Mouse (Mus musculus) heart, embryonic 15.5 days (tissue): ENCODE results near the gene Eno3. TPM values are rescaled to one million over a fixed set of nuclear protein-coding genes. Genes with fewer than 3 reads are reported as not detected.

Experiments used
- ATAC-seq: fragments of 200-750 bp; cut with Nextera tagmentation; replicated peaks from 2 replicates; pipeline ENCODE4 v1.8.0; 2017; ENCODE audit warnings: low read depth, moderate TSS enrichment; ENCODE audit not compliant: insufficient number of reproducible peaks, insufficient read depth, low FRiP score
- H3K27ac ChIP-seq: fragments of 300-500 bp; sonication (generic); 2 replicates; pipeline ENCODE4 v1.5.1; 2015; ENCODE audit warnings: mild to moderate bottlenecking, inconsistent platforms
- H3K27me3 ChIP-seq: fragments of 300-500 bp; sonication (generic); 2 replicates; pipeline ENCODE4 v1.6.1; 2015; ENCODE audit warnings: inconsistent platforms
- H3K36me3 ChIP-seq: fragments of 300-500 bp; sonication (generic); 2 replicates; pipeline ENCODE4 v1.6.1; 2015; ENCODE audit warnings: mild to moderate bottlenecking, inconsistent platforms
- H3K4me1 ChIP-seq: fragments of 300-500 bp; sonication (generic); replicated peaks from 2 replicates; pipeline ENCODE4 v1.6.1; 2015; ENCODE audit warnings: inconsistent platforms
- H3K4me2 ChIP-seq: fragments of 300-500 bp; sonication (generic); 2 replicates; pipeline ENCODE4 v1.6.1; 2015; ENCODE audit warnings: inconsistent platforms, mild to moderate bottlenecking, moderate library complexity
- H3K4me3 ChIP-seq: fragments of 300-500 bp; sonication (generic); 2 replicates; pipeline ENCODE4 v1.5.1; 2015; ENCODE audit warnings: mild to moderate bottlenecking, inconsistent platforms
- H3K9ac ChIP-seq: fragments of 300-500 bp; sonication (generic); 2 replicates; pipeline ENCODE4 v1.6.1; 2015; ENCODE audit warnings: mild to moderate bottlenecking, inconsistent platforms
- H3K9me3 ChIP-seq: fragments of 300-500 bp; sonication (generic); replicated peaks from 2 replicates; pipeline ENCODE4 v1.6.1; 2016; ENCODE audit warnings: inconsistent platforms
- WGBS: fragments of 180-500 bp; shearing (Covaris S2); methylation state at CpG from one replicate; pipeline ENCODE4 v1.1.7; 2015; ENCODE audit warnings: mixed read lengths; 5-methylcytosine and 5-hydroxymethylcytosine counted together
- polyA plus RNA-seq: library from polyadenylated mRNA; unstranded; fragments of >200 nt; fragmentation: Nextera tagmentation; extraction: Ambion mirVana; gene quantifications from 2 replicates; pipeline ENCODE4 v1.2.1, GENCODE M21; 2015

Gene Eno3
- polyA plus RNA-seq = 389 and 492 TPM in 2 replicates

- peaks cover 25% of the 10 kb centered on the region for H3K36me3 ChIP-seq
- WGBS = 12% methylated on average over 3 of the region's 3 CpGs
- peak within 1 kb of the TSS; percentile 98 for H3K4me3 ChIP-seq
- H3K9ac ChIP-seq = peak within 1 kb of the TSS; percentile 100
- H3K27ac ChIP-seq = peak within 1 kb of the TSS; percentile 99
- H3K4me2 ChIP-seq = peak within 1 kb of the TSS; percentile 93
- H3K9me3 ChIP-seq = no peaks in the 10 kb centered on the region
- peak; percentile 48 for ATAC-seq
- H3K4me1 ChIP-seq = peaks cover 63% of the 10 kb centered on the region
- H3K27me3 ChIP-seq = no peaks in the 10 kb centered on the region
Measured at GRCm38 (mm10) chr11:70656964-70657363, at the start of gene Eno3. Eno3 (plus strand) TSS chr11:70657202.

GRCm38 (mm10) chr11:70607611-70608010 is 49.4 kb upstream of the Eno3 start:
- no peaks in the 10 kb centered on the region for H3K4me1 ChIP-seq
- no peak for ATAC-seq
- H3K4me2 ChIP-seq = no peak overlapping the region
- H3K27me3 ChIP-seq = no peaks in the 10 kb centered on the region
- H3K9ac ChIP-seq = no peak overlapping the region
- H3K4me3 ChIP-seq = no peak overlapping the region
- WGBS = 91% methylated on average over 9 of the region's 9 CpGs
- H3K36me3 ChIP-seq = peaks cover 76% of the 10 kb centered on the region
- H3K9me3 ChIP-seq = no peaks in the 10 kb centered on the region
- H3K27ac ChIP-seq = no peak overlapping the region

GRCm38 (mm10) chr11:70608381-70609066 is 48.5 kb upstream of the Eno3 start:
- no peak overlapping the region for H3K9ac ChIP-seq
- peaks cover 75% of the 10 kb centered on the region for H3K36me3 ChIP-seq
- no peaks in the 10 kb centered on the region for H3K4me1 ChIP-seq
- H3K27ac ChIP-seq = no peak overlapping the region
- no peak overlapping the region for H3K4me2 ChIP-seq
- ATAC-seq = 0 out of 2 replicates have a peak, but pooled peaks have one; percentile 6
- H3K27me3 ChIP-seq = no peaks in the 10 kb centered on the region
- H3K4me3 ChIP-seq = no peak overlapping the region
- WGBS = 85% methylated on average over 26 of the region's 26 CpGs
- H3K9me3 ChIP-seq = no peaks in the 10 kb centered on the region

GRCm38 (mm10) chr11:70610752-70611151 is 46.2 kb upstream of the Eno3 start:
- Histone ChIP-seq H3K27me3 (no peaks in the 10 kb centered on the region), H3K4me1 (peaks cover 15% of the 10 kb centered on the region), H3K4me3 (no peak overlapping the region), H3K9me3 (no peaks in the 10 kb centered on the region), H3K27ac (no peak overlapping the region), H3K36me3 (peaks cover 69% of the 10 kb centered on the region), H3K4me2 (no peak overlapping the region), H3K9ac (no peak overlapping the region)
- 89% methylated on average over 4 of the region's 4 CpGs for WGBS
- ATAC-seq = no peak

GRCm38 (mm10) chr11:70612505-70612904 is 44.5 kb upstream of the Eno3 start:
- no peak overlapping the region for H3K4me3 ChIP-seq
- no peak overlapping the region for H3K9ac ChIP-seq
- peaks cover 55% of the 10 kb centered on the region for H3K36me3 ChIP-seq
- H3K4me1 ChIP-seq = peaks cover 16% of the 10 kb centered on the region
- no peaks in the 10 kb centered on the region for H3K9me3 ChIP-seq
- H3K27ac ChIP-seq = no peak overlapping the region
- peaks cover 6% of the 10 kb centered on the region for H3K27me3 ChIP-seq
- WGBS = 71% methylated on average over 7 of the region's 7 CpGs
- H3K4me2 ChIP-seq = no peak overlapping the region
- ATAC-seq = no peak

- H3K9ac ChIP-seq = peak overlapping the region; percentile 54
- peaks cover 30% of the 10 kb centered on the region for H3K36me3 ChIP-seq
- peak overlapping the region; percentile 91 for H3K4me2 ChIP-seq
- peak overlapping the region; percentile 71 for H3K27ac ChIP-seq
- peaks cover 6% of the 10 kb centered on the region for H3K27me3 ChIP-seq
- under 1% methylated on average over 17 of the region's 17 CpGs for WGBS
- peaks cover 16% of the 10 kb centered on the region for H3K4me1 ChIP-seq
- ATAC-seq = peak; percentile 81
- H3K4me3 ChIP-seq = peak overlapping the region; percentile 53
- no peaks in the 10 kb centered on the region for H3K9me3 ChIP-seq
Measured at GRCm38 (mm10) chr11:70615074-70615473, 41.9 kb upstream of the Eno3 start.

GRCm38 (mm10) chr11:70615516-70616093 is 41.4 kb upstream of the Eno3 start, which contains the start of gene 4930544D05Rik:
4930544D05Rik (plus strand) TSS chr11:70615848.
- ATAC-seq = no peak
- Histone ChIP-seq H3K4me2 (peak within 1 kb of the TSS; percentile 91), H3K27me3 (peaks cover 6% of the 10 kb centered on the region), H3K9ac (peak within 1 kb of the TSS; percentile 54), H3K9me3 (no peaks in the 10 kb centered on the region), H3K27ac (peak within 1 kb of the TSS; percentile 71), H3K4me1 (peaks cover 16% of the 10 kb centered on the region), H3K4me3 (peak within 1 kb of the TSS; percentile 53), H3K36me3 (peaks cover 26% of the 10 kb centered on the region)
- WGBS = 9% methylated on average over 21 of the region's 21 CpGs

GRCm38 (mm10) chr11:70619101-70619500 is 37.9 kb upstream of the Eno3 start, which contains the start of gene Chrne:
Chrne (minus strand) TSS chr11:70619216.
- 27% methylated on average over 1 of the region's 1 CpGs for WGBS
- ATAC-seq = no peak

GRCm38 (mm10) chr11:70621972-70622814 is 34.8 kb upstream of the Eno3 start:
- Histone ChIP-seq H3K27ac (0 out of 2 replicates have a peak overlapping the region, but pooled peaks have one; percentile 21), H3K4me3 (no peak overlapping the region), H3K4me2 (no peak overlapping the region), H3K36me3 (no peaks in the 10 kb centered on the region), H3K9ac (no peak overlapping the region), H3K27me3 (no peaks in the 10 kb centered on the region), H3K9me3 (no peaks in the 10 kb centered on the region), H3K4me1 (peaks cover 5% of the 10 kb centered on the region; the same call in 1 of the 2 replicates)
- 39% methylated on average over 7 of the region's 7 CpGs for WGBS
- no peak for ATAC-seq

More at GRCm38 (mm10) chr11:70619101-70619500, 37.9 kb upstream of the Eno3 start, which contains the start of gene Chrne:
- Histone ChIP-seq H3K4me1 (peaks cover 21% of the 10 kb centered on the region), H3K36me3 (no peaks in the 10 kb centered on the region), H3K4me2 (no peak within 1 kb of the TSS), H3K4me3 (no peak within 1 kb of the TSS), H3K27ac (no peak within 1 kb of the TSS), H3K9ac (no peak within 1 kb of the TSS), H3K27me3 (peaks cover 6% of the 10 kb centered on the region), H3K9me3 (no peaks in the 10 kb centered on the region)

- no peaks in the 10 kb centered on the region for H3K9me3 ChIP-seq
Measured at GRCm38 (mm10) chr11:70623053-70623742, 33.8 kb upstream of the Eno3 start.

More at GRCm38 (mm10) chr11:70623053-70623742, 33.8 kb upstream of the Eno3 start:
- no peak overlapping the region for H3K4me3 ChIP-seq
- ATAC-seq = no peak
- H3K4me2 ChIP-seq = no peak overlapping the region
- no peak overlapping the region for H3K27ac ChIP-seq
- H3K27me3 ChIP-seq = no peaks in the 10 kb centered on the region
- no peaks in the 10 kb centered on the region for H3K36me3 ChIP-seq
- H3K9ac ChIP-seq = no peak overlapping the region
- peaks cover 5% of the 10 kb centered on the region; the same call in 1 of the 2 replicates for H3K4me1 ChIP-seq
- WGBS = 63% methylated on average over 10 of the region's 10 CpGs
